Mouse (Mus musculus) activated CD4-positive, CD25-positive, alpha-beta regulatory T cell (primary cell): Measurements from ENCODE around the gene Pfn3. TPM values are rescaled to one million over a fixed set of nuclear protein-coding genes. Genes with fewer than 3 reads are reported as not detected.

Experiments used
- polyA plus RNA-seq, 2 experiments: library from polyadenylated mRNA; unstranded; fragments of 100-300 nt; shearing (Covaris generic); gene quantifications; one replicate each; pipeline ENCODE4 v1.2.1; 2017

Gene Pfn3
- polyA plus RNA-seq = not detected

GRCm38 (mm10) chr13:55414743-55415380, at the start of gene Pfn3:
Gene Pfn3 (minus strand): TSS chr13:55415232.

DNA sequence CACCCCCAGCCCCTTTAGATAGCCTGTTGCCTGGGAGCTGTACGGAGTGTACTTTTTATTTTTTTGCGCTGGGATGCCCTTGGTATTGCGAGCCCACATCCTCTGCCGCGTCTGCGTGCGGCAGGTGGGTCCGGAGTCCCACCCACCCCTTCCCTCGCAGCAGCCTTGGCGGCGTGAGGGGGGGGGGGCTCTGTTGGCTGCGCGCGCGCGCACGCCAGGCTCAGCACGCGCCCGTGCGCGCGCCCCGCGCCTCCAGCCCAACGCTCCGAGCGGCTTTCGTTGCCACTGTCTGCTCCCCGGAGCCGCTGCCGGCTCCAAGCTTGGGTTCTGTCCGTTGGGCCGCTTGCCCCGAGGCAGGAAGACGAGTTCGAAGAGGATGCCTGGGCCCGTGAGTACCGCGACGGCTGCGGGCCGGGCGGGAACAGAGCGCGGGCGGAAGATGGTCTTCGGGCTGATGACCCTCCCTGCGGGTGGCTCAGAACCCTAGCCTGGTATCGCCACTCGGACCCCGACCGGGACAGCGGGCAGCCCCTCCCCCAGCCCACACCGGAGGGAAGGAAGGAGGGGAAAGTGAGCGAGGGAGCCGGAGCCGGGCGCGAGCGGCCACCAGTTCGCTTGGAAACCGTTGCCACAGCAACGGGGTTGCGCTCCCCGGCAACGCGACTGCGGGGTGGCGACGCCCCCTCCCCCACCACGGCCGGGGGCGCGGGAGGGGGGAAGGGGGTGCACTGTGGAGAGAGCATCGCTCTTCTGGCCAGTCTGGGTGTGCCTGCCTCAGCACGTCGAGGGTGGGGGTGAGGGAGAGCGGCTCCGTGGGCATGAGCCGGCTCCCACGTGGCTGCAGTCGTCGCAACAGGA, 49.2 kb upstream of the Pfn3 start, which contains the start of gene Prr7:
Gene Prr7 (plus strand): TSS at position 241 of the 858 bp plus-strand sequence.

GRCm38 (mm10) chr13:55444937-55445315, 29.9 kb upstream of the Pfn3 start, which contains the start of gene Grk6:
Gene Grk6 (plus strand): TSS chr13:55445072.

DNA sequence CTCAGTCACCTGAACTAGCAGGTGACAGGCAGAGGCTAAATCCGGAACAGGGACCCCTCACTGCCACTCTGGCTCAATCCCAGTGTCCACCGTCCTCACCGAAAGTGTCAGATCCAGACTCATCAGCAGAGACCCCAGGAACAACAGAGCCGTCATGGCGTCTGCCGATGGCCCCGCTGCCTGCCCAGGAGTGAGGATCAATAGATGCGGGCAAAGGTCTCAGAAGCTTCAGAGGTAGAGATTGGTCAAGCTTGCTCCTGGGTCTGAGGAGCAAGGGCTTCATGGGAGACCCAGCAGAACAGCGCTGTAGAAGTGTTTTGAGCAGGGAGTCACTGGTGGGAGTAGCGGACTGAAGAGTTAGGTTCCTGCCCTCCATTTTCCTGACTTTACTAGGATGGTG, 11.6 kb upstream of the Pfn3 start, which contains the start of gene F12:
Gene F12 (minus strand): TSS at position 181 of the 400 bp plus-strand sequence.

GRCm38 (mm10) chr13:55398088-55398487, 16.9 kb downstream of the Pfn3 start, which contains the start of gene Slc34a1:
Gene Slc34a1 (plus strand): TSS chr13:55398187.

GRCm38 (mm10) chr13:55369531-55370114, 45.4 kb downstream of the Pfn3 start, which contains the start of gene Rgs14:
Gene Rgs14 (plus strand): TSS chr13:55369732.

Other genes starting within 250 kb of the Pfn3 start
- 10 to 100 TPM; 74.9 to 80.4 TPM for gene Nsd1, start 205.4 kb downstream of the Pfn3 start, polyA plus RNA-seq
- 100 to 1,000 TPM; 419 to 452 TPM for gene Prelid1, start 94.7 kb downstream of the Pfn3 start, polyA plus RNA-seq
- 100 to 1,000 TPM; 121 to 134 TPM for gene Rab24, start 93.3 kb downstream of the Pfn3 start, polyA plus RNA-seq
- 10 to 100 TPM in 1 of 2 experiments, 1 to 10 TPM in 1; 6.7 to 11.3 TPM for gene Mxd3, start 85.4 kb downstream of the Pfn3 start, polyA plus RNA-seq
- gene Lman2, start 52.4 kb downstream of the Pfn3 start, polyA plus RNA-seq = 100 to 1,000 TPM; 118 to 171 TPM
- gene Rgs14, start 45.5 kb downstream of the Pfn3 start, polyA plus RNA-seq = 100 to 1,000 TPM in 1 of 2 experiments, 10 to 100 TPM in 1; 85.2 to 155 TPM
- under 1 TPM in 1 of 2 experiments, not detected in 1; 0.21 TPM for gene Slc34a1, start 17.0 kb downstream of the Pfn3 start, polyA plus RNA-seq
- gene F12, start 11.6 kb upstream of the Pfn3 start, polyA plus RNA-seq = not detected
- gene Grk6, start 29.8 kb upstream of the Pfn3 start, polyA plus RNA-seq = 100 to 1,000 TPM; 307 to 363 TPM
- 10 to 100 TPM in 1 of 2 experiments, 1 to 10 TPM in 1; 5.3 to 12.3 TPM for gene Prr7, start 49.0 kb upstream of the Pfn3 start, polyA plus RNA-seq
- gene Dbn1, start 72.9 kb upstream of the Pfn3 start, polyA plus RNA-seq = under 1 TPM; 0.07 to 0.42 TPM
- 10 to 100 TPM; 10.3 to 12.4 TPM for gene Pdlim7, start 98.4 kb upstream of the Pfn3 start, polyA plus RNA-seq
- gene Dok3, start 114.1 kb upstream of the Pfn3 start, polyA plus RNA-seq = 1 to 10 TPM; 1.0 to 2.0 TPM
- gene Ddx41, start 121.4 kb upstream of the Pfn3 start, polyA plus RNA-seq = 10 to 100 TPM; 65.1 to 77.7 TPM
- 10 to 100 TPM; 48.0 to 51.3 TPM for gene Fam193b, start 155.9 kb upstream of the Pfn3 start, polyA plus RNA-seq
- 100 to 1,000 TPM; 274 to 325 TPM for gene Tmed9, start 158.5 kb upstream of the Pfn3 start, polyA plus RNA-seq
- gene B4galt7, start 184.7 kb upstream of the Pfn3 start, polyA plus RNA-seq = 10 to 100 TPM; 34.5 to 35.0 TPM
- 10 to 100 TPM; 26.2 to 35.0 TPM for gene Caml, start 207.8 kb upstream of the Pfn3 start, polyA plus RNA-seq
- 10 to 100 TPM; 62.9 to 65.4 TPM for gene Ddx46, start 219.8 kb upstream of the Pfn3 start, polyA plus RNA-seq